Mouse (Mus musculus) mesoderm, embryonic 11.5 days (tissue): Measurements from ENCODE around the gene Slc25a29.
A peak's percentile ranks its signal among the peaks of the same experiment; 100 is the strongest.

Experiments used
- DNase-seq: peaks from one replicate; pipeline ENCODE4 v3.0.0-alpha.2; 2012; ENCODE audit warnings: low read depth, low spot score

The Slc25a29 gene

GRCm38 (mm10) chr12:108801613-108802012, 34.1 kb downstream of the Slc25a29 start:
- DNase-seq: no peak

- no peak for DNase-seq
Measured at GRCm38 (mm10) chr12:108794979-108795537, 40.6 kb downstream of the Slc25a29 start.

GRCm38 (mm10) chr12:108794078-108794711, 41.5 kb downstream of the Slc25a29 start:
- peak; percentile 84 for DNase-seq

DNA sequence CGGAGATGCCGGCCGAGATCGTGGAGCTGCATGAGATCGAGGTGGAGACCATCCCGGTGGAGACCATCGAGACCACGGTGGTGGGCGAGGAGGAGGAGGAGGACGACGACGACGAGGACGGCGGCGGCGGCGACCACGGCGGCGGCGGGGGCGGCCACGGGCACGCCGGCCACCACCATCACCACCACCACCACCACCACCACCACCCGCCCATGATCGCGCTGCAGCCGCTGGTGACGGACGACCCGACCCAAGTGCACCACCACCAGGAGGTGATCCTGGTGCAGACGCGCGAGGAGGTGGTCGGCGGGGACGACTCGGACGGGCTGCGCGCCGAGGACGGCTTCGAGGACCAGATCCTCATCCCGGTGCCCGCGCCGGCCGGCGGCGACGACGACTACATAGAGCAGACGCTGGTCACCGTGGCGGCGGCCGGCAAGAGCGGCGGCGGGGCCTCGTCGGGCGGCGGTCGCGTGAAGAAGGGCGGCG, 42.2 kb downstream of the Slc25a29 start:
- no peak for DNase-seq

GRCm38 (mm10) chr12:108792546-108793452, 42.9 kb downstream of the Slc25a29 start, which contains the start of gene Yy1:
Gene Yy1, plus strand, starts transcription at chr12:108792973.
- peak; percentile 99 for DNase-seq

DNA sequence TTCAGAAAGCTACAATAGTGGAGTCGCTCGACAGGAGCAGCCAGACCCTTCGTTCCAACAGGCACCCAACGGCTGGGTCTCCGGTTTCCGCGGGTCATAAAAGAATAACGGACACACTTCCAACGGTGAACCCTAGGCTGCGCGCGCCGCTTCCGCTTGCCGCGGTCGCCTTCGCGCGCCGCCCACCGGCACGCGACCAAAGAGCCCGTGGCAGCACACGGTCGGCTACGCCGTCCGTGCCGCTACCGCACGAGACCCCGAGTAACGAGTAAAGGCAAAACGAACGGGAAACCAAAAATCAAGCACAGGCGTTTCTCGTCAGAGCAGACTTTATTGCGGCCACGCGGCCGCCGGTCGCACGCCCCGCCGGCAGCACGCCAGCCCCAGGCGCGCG, 43.5 kb downstream of the Slc25a29 start:
- peak; percentile 87 for DNase-seq

DNA sequence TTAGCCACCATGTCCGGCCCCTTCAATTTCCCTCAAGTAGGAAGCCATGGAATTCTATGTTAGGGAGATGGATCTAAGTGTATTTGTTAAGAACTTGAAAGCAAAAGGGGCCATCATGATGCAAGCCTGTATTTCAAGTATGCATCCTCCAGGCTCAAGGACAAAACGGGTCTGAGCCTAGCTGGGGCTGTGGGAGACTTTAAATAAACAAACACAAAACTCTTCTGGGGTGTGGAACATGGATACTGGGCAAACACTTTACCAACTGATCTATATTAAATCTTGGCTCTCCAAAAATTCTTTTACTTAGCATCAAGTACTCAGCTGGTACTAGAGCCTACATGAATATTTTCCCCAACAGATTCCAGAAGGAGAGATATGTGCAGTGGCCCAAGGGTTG, 48.4 kb downstream of the Slc25a29 start:
- no peak for DNase-seq

GRCm38 (mm10) chr12:108785161-108785560, 50.5 kb downstream of the Slc25a29 start:
- no peak for DNase-seq

GRCm38 (mm10) chr12:108780108-108780877, 55.4 kb downstream of the Slc25a29 start:
- DNase-seq: no peak
